Mouse (Mus musculus) embryonic facial prominence, embryonic 14.5 days (tissue): ENCODE measurements around the gene Hdac5. TPM values are rescaled to one million over a fixed set of nuclear protein-coding genes. Genes with fewer than 3 reads are reported as not detected.

Experiments
- ATAC-seq: fragments of 200-750 bp; cut with Nextera tagmentation; 2 replicates; pipeline ENCODE4 v1.8.0; 2017; ENCODE audit warnings: low read depth, moderate number of reproducible peaks, moderate TSS enrichment
- DNase-seq: peaks from one replicate; pipeline ENCODE4 v3.0.0-alpha.2; 2015; ENCODE audit warnings: low spot score
- H3K27ac ChIP-seq: fragments of 300-500 bp; sonication (generic); replicated peaks from 2 replicates; pipeline ENCODE4 v1.5.1; 2014; ENCODE audit warnings: low read depth, mild to moderate bottlenecking, low read length, moderate library complexity
- H3K27me3 ChIP-seq: fragments of 300-500 bp; sonication (generic); replicated peaks from 2 replicates; pipeline ENCODE4 v1.6.1; 2014; ENCODE audit warnings: low read length; ENCODE audit not compliant: control insufficient read depth, insufficient read depth
- H3K36me3 ChIP-seq: fragments of 300-500 bp; sonication (generic); 2 replicates; pipeline ENCODE4 v1.6.1; 2014; ENCODE audit warnings: low read length, mixed read lengths; ENCODE audit not compliant: control insufficient read depth, insufficient read depth
- H3K4me1 ChIP-seq: fragments of 300-500 bp; sonication (generic); 2 replicates; pipeline ENCODE4 v1.6.1; 2014; ENCODE audit warnings: antibody characterized with exemption, low read length; ENCODE audit not compliant: control insufficient read depth, insufficient read depth
- H3K4me2 ChIP-seq: fragments of 300-500 bp; sonication (generic); 2 replicates; pipeline ENCODE4 v1.6.1; 2014; ENCODE audit warnings: low read depth, mild to moderate bottlenecking, low read length, moderate library complexity, mixed read lengths
- H3K4me3 ChIP-seq: fragments of 300-500 bp; sonication (generic); 2 replicates; pipeline ENCODE4 v1.5.1; 2014; ENCODE audit warnings: low read depth, mild to moderate bottlenecking, low read length
- H3K9ac ChIP-seq: fragments of 300-500 bp; sonication (generic); 2 replicates; pipeline ENCODE4 v1.6.1; 2014; ENCODE audit warnings: low read depth, mild to moderate bottlenecking, low read length, moderate library complexity, mixed read lengths
- H3K9me3 ChIP-seq: fragments of 300-500 bp; sonication (generic); 2 replicates; pipeline ENCODE4 v1.6.1; 2016; ENCODE audit warnings: low read length; ENCODE audit not compliant: control insufficient read depth
- WGBS: fragments of 180-500 bp; shearing (Covaris S2); extraction: QIAGEN DNeasy Blood & Tissue Kit; methylation state at CpG from one replicate; pipeline ENCODE4 v1.1.7; 2014; 5-methylcytosine and 5-hydroxymethylcytosine counted together
- microRNA-seq: library from miRNA; unstranded; fragments of <30 nt; microRNA quantifications from one replicate; pipeline ENCODE4, GENCODE M21; 2016; ENCODE audit warnings: borderline number of aligned reads
- polyA plus RNA-seq: library from polyadenylated mRNA; unstranded; fragments of >200 nt; fragmentation: Nextera tagmentation; extraction: Ambion mirVana; gene quantifications from 2 replicates; pipeline ENCODE4 v1.2.1, GENCODE M21; 2014

Gene Hdac5
- polyA plus RNA-seq, 1 experiment from 2014 or later = 47.2 TPM

DNA sequence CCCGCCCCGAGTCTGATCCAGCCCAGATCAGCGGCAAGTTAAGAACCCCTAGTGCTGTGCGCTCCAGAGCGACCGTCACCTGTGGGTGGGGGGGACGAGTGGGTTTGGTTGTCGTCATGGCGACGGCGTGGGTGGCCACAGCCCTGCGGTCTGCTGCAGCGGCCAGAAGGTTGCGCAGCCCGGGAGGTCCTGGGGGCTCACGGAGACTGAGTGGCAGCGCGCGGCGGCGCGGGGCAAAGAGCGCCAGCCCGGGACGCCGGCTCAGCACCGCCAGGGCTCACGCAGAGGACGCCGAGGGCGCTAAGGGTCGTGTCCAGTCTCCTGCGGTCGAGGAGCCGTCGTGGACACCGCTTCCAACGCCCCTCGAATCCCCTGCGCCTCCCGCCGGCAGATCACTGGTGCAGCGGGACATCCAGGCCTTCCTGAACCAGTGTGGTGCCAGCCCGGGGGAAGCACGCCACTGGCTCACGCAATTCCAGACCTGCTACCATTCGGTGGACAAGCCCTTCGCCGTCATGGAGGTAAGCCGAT is 84.4 kb downstream of the Hdac5 start, which contains the start of gene Nags:
TSS of gene Nags (plus strand) at position 43 of the 531 bp plus-strand sequence.
- Histone ChIP-seq H3K36me3 (no peaks in the 10 kb centered on the region), H3K27ac (no peak within 1 kb of the TSS), H3K9ac (no peak within 1 kb of the TSS; the same call in 1 of the 2 replicates), H3K4me2 (peak within 1 kb of the TSS; percentile 45), H3K4me3 (peak within 1 kb of the TSS; percentile 33), H3K9me3 (no peaks in the 10 kb centered on the region), H3K27me3 (peaks cover 55% of the 10 kb centered on the region), H3K4me1 (no peaks in the 10 kb centered on the region)
- ATAC-seq (0 out of 2 replicates have a peak, but pooled peaks have one; percentile 20), DNase-seq (no peak)
- 3% methylated on average over 14 of the region's 50 CpGs for WGBS

DNA sequence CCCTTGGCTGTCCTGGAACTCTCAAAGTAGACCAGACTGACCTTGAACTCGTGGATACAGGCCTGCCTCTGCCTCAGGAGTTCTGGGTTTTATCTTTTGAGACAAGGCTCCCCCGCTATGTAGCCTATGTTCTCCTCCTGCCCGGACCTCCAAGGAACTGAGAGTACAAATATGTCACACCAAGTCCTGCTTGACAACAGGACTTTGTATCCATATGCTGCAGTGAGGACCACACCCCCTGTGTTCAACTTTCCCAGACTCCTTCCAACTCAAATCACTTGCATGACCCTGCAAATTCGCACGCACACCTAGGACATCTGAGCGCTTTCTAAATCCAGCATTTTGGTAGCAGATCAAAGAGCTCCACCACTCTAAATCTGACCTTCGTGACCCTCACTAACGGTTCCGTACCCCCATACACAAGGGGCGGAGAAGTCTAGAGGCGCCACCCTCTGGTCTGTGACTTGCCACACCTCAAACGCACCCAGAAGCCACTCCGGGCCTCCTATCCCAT is 85.0 kb downstream of the Hdac5 start:
- Histone ChIP-seq H3K27ac (no peak overlapping the region), H3K9ac (no peak overlapping the region; the same call in 1 of the 2 replicates), H3K27me3 (peaks cover 55% of the 10 kb centered on the region), H3K4me2 (peak overlapping the region; percentile 45), H3K36me3 (no peaks in the 10 kb centered on the region), H3K4me1 (no peaks in the 10 kb centered on the region), H3K9me3 (no peaks in the 10 kb centered on the region), H3K4me3 (peak overlapping the region; percentile 33)
- WGBS = 27% methylated on average over 13 of the region's 13 CpGs
- ATAC-seq = no peak
- no peak for DNase-seq

Small RNAs within 50 kb of the gene (microRNA-seq; reads per million reads assigned to microRNA genes)
- gene Mir8101 = 1.5 reads per million

Other genes starting within 250 kb of the Hdac5 start
- gene Cfap97d1, start 245.9 kb downstream of the Hdac5 start, polyA plus RNA-seq = not detected in 2 replicates
- 33.3 and 38.3 TPM in 2 replicates for gene Dusp3, start 243.2 kb downstream of the Hdac5 start, polyA plus RNA-seq
- 6.3 and 6.4 TPM in 2 replicates for gene Mpp3, start 201.7 kb downstream of the Hdac5 start, polyA plus RNA-seq
- 0.70 and 0.85 TPM in 2 replicates for gene Cd300lg, start 188.7 kb downstream of the Hdac5 start, polyA plus RNA-seq
- 7.6 and 8.4 TPM in 2 replicates for gene Mpp2, start 141.7 kb downstream of the Hdac5 start, polyA plus RNA-seq
- gene Ppy, start 128.8 kb downstream of the Hdac5 start, polyA plus RNA-seq = not detected in 2 replicates
- gene Pyy, start 122.3 kb downstream of the Hdac5 start, polyA plus RNA-seq = 0.58 and 0.90 TPM in 2 replicates
- 0.28 and 0.49 TPM in 2 replicates for gene Nags, start 84.7 kb downstream of the Hdac5 start, polyA plus RNA-seq
- 30.0 and 31.1 TPM in 2 replicates for gene Tmem101, start 73.8 kb downstream of the Hdac5 start, polyA plus RNA-seq
- 92.9 and 98.4 TPM in 2 replicates for gene Lsm12, start 44.9 kb downstream of the Hdac5 start, polyA plus RNA-seq
- gene G6pc3, start 40.5 kb downstream of the Hdac5 start, polyA plus RNA-seq = 27.9 and 29.3 TPM in 2 replicates
- 11.7 and 12.6 TPM in 2 replicates for gene BC030867, start 18.7 kb upstream of the Hdac5 start, polyA plus RNA-seq
- gene Asb16, start 38.6 kb upstream of the Hdac5 start, polyA plus RNA-seq = 0.25 and 0.33 TPM in 2 replicates
- gene Tmub2, start 54.8 kb upstream of the Hdac5 start, polyA plus RNA-seq = 49.8 and 55.9 TPM in 2 replicates
- gene Atxn7l3, start 66.5 kb upstream of the Hdac5 start, polyA plus RNA-seq = 19.5 and 20.8 TPM in 2 replicates
- 73.3 and 83.9 TPM in 2 replicates for gene Ubtf, start 89.6 kb upstream of the Hdac5 start, polyA plus RNA-seq
- 6.0 and 6.8 TPM in 2 replicates for gene Slc4a1, start 136.0 kb upstream of the Hdac5 start, polyA plus RNA-seq
- 7.1 and 7.8 TPM in 2 replicates for gene Rundc3a, start 163.2 kb upstream of the Hdac5 start, polyA plus RNA-seq
- 190 and 194 TPM in 2 replicates for gene Slc25a39, start 177.8 kb upstream of the Hdac5 start, polyA plus RNA-seq
- 121 and 129 TPM in 2 replicates for gene Grn, start 200.1 kb upstream of the Hdac5 start, polyA plus RNA-seq
- gene Fam171a2, start 217.5 kb upstream of the Hdac5 start, polyA plus RNA-seq = 6.8 and 10.7 TPM in 2 replicates
- gene Itga2b, start 240.0 kb upstream of the Hdac5 start, polyA plus RNA-seq = 6.0 and 6.6 TPM in 2 replicates